Mouse (Mus musculus) liver, postnatal 0 days (tissue): ENCODE measurements around the gene Kcnk13.

Experiments used
- CTCF ChIP-seq: sonication (generic); IDR thresholded peaks from 2 replicates; pipeline ENCODE4 v1.5.1; 2016; ENCODE audit warnings: antibody characterized with exemption, low read depth
- EP300 ChIP-seq: IDR thresholded peaks from 2 replicates; pipeline ENCODE4 v1.6.1; 2016; ENCODE audit warnings: antibody characterized with exemption, low read depth, mild to moderate bottlenecking

DNA sequence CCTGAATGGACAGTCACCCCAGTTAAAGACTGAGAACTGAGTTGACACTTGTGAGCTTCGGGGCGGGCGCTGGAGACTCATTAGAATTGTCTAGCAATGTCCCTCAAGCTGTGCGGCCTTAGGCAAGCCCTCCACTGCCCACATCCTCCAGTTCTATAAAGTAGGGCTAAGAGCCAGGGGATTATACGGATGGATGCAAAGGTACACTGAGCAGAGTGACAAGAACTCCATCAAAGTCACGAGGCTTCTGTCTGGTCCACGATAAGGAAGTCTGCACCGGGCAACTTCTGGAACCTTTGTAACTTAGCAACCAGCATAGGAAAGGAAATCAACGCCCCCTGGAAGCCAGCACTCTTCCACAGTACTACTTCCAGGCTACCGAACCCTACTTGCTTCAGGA is 4.4 kb upstream of the Kcnk13 start:
- TF ChIP-seq CTCF (no peak), EP300 (no peak)
